Mouse (Mus musculus) C2C12 (cell line): ENCODE measurements at regions not wholly inside any gene's neighbourhood (a gene's known extent, or its start where the extent isn't known, plus 50 kb on each side); places are given as distances from the start of the nearest gene placed in this dataset.

ENCODE experiments used
- CEBPB ChIP-seq: IDR thresholded peaks from one replicate; pipeline ENCODE4 v1.6.1; 2011; ENCODE audit warnings: low read depth, mild to moderate bottlenecking, control low read depth, moderate library complexity
- CTCF ChIP-seq: IDR thresholded peaks from one replicate; pipeline ENCODE4 v1.5.1; 2011; ENCODE audit not compliant: control insufficient read depth, insufficient read depth, insufficient read length
- MAX ChIP-seq: IDR thresholded peaks from one replicate; pipeline ENCODE4 v1.6.1; 2011; ENCODE audit warnings: mild to moderate bottlenecking, control low read depth

GRCm38 (mm10) chr1:187428536-187429215, 179.9 kb upstream of the Esrrg start:
- TF ChIP-seq CTCF = no peak
- TF ChIP-seq MAX = no peak
- no peak for TF ChIP-seq CEBPB
